Mouse (Mus musculus) testis, postnatal 14 days (tissue): ENCODE measurements around the gene Lgi2.

ENCODE experiments used
- DNase-seq: peaks from one replicate; pipeline ENCODE4 v3.0.0; 2021; ENCODE audit warnings: low spot score

Lgi2 gene

GRCm38 (mm10) chr5:52565813-52566531, at the start of gene Lgi2:
TSS of gene Lgi2 (minus strand) at chr5:52566462.
- no peak for DNase-seq

- DNase-seq, result peak; percentile 34
Observed at GRCm38 (mm10) chr5:52615421-52615820, 49.2 kb upstream of the Lgi2 start.

GRCm38 (mm10) chr5:52614686-52615085, 48.4 kb upstream of the Lgi2 start:
- DNase-seq, result no peak

- DNase-seq, result no peak
Observed at GRCm38 (mm10) chr5:52612776-52613175, 46.5 kb upstream of the Lgi2 start.

- DNase-seq, result no peak
Observed at GRCm38 (mm10) chr5:52611315-52611895, 45.1 kb upstream of the Lgi2 start.

- DNase-seq, result no peak
Observed at GRCm38 (mm10) chr5:52610306-52610705, 44.0 kb upstream of the Lgi2 start.

GRCm38 (mm10) chr5:52609672-52610071, 43.4 kb upstream of the Lgi2 start:
- DNase-seq, result no peak

GRCm38 (mm10) chr5:52604582-52605041, 38.4 kb upstream of the Lgi2 start:
- no peak for DNase-seq

- no peak for DNase-seq
Observed at GRCm38 (mm10) chr5:52590612-52591011, 24.4 kb upstream of the Lgi2 start.

- no peak for DNase-seq
Observed at GRCm38 (mm10) chr5:52588650-52589049, 22.4 kb upstream of the Lgi2 start.

GRCm38 (mm10) chr5:52587291-52587733, 21.1 kb upstream of the Lgi2 start:
- DNase-seq, result no peak

- DNase-seq, result no peak
Observed at GRCm38 (mm10) chr5:52572572-52572971, 6.3 kb upstream of the Lgi2 start.

- no peak for DNase-seq
Observed at GRCm38 (mm10) chr5:52570746-52571145, 4.5 kb upstream of the Lgi2 start.

- no peak for DNase-seq
Observed at GRCm38 (mm10) chr5:52565214-52565812, 949 bp downstream of the Lgi2 start.

- DNase-seq, result no peak
Observed at GRCm38 (mm10) chr5:52564351-52564750, 1.9 kb downstream of the Lgi2 start.

- DNase-seq, result peak; percentile 27
Observed at GRCm38 (mm10) chr5:52560240-52560639, 6.0 kb downstream of the Lgi2 start.

- DNase-seq, result no peak
Observed at GRCm38 (mm10) chr5:52555526-52555925, 10.7 kb downstream of the Lgi2 start.

GRCm38 (mm10) chr5:52551318-52551632, 15.0 kb downstream of the Lgi2 start:
- no peak for DNase-seq

GRCm38 (mm10) chr5:52550613-52551317, 15.5 kb downstream of the Lgi2 start:
- DNase-seq, result no peak

- peak; percentile 24 for DNase-seq
Observed at GRCm38 (mm10) chr5:52546950-52547349, 19.3 kb downstream of the Lgi2 start.

- DNase-seq, result no peak
Observed at GRCm38 (mm10) chr5:52543770-52544169, 22.5 kb downstream of the Lgi2 start.

GRCm38 (mm10) chr5:52540186-52540585, 26.1 kb downstream of the Lgi2 start:
- no peak for DNase-seq

GRCm38 (mm10) chr5:52539483-52539882, 26.8 kb downstream of the Lgi2 start:
- DNase-seq, result no peak
